In the genomic region with DNA sequence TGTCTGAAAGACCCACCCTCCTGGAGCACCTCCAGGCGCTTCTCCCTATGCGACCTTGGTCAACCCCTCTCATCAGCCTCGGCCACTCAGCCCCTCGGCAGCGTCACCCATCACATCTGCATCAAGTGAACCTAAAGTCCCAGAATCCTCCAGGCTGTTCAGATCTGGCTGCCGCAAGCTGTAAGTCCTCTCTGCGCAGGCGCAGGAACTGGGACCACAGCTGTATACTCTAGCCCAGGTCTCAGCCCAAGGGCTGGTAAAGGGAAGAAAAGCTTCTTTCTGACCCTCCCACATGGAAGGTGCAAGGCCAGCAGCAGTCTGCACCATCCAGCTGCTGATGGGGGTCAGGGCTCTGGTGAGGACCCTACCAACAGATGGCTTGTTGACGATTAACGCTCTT, we compare ENCODE assay signal across 13 mouse cellular contexts.
DNase-seq lines count a peak whose midpoint lies in the region; ATAC-seq lines count a peak whose summit lies in the region.
"Had no signal": no experiment of that assay in that cellular context is flagged by ENCODE, and none has a peak within 500 bp of the region (broad histone marks: within the 10 kb centered on the region; RNA-seq: fewer than 3 reads in every experiment).

No protein-coding gene starts in this region.

- H3K9me3 ChIP-seq in heart, embryonic 13.5 days = no peaks in the 10 kb centered on the region
- H3K9me3 ChIP-seq in neural tube, embryonic 13.5 days = no peaks in the 10 kb centered on the region
- no peaks in the 10 kb centered on the region for H3K9me3 ChIP-seq in forebrain, embryonic 14.5 days (replicated peaks; ENCODE audit: control insufficient read depth, low read length)
- H3K9me3 ChIP-seq: liver, embryonic 12.5 days; neural tube, embryonic 12.5 days had no signal

- H3K9ac ChIP-seq in heart, embryonic 13.5 days = 0 out of 2 replicates have a peak overlapping the region, but pooled peaks have one; percentile 16
- H3K9ac ChIP-seq in neural tube, embryonic 13.5 days = no peak overlapping the region
- no peak overlapping the region for H3K9ac ChIP-seq in forebrain, embryonic 14.5 days (ENCODE audit: low read length)
- H3K9ac ChIP-seq: liver, embryonic 12.5 days; neural tube, embryonic 12.5 days had no signal

- no peak overlapping the region for H3K27ac ChIP-seq in heart, embryonic 13.5 days (replicated peaks)
- no peak overlapping the region for H3K27ac ChIP-seq in neural tube, embryonic 13.5 days (replicated peaks)
- H3K27ac ChIP-seq in forebrain, embryonic 14.5 days (ENCODE audit: low read depth, low read length) = no peak overlapping the region; the same call in 1 of the 2 replicates
- H3K27ac ChIP-seq: gastrocnemius, adult 2 months; liver, embryonic 12.5 days; neural tube, embryonic 12.5 days had no signal

- no peak overlapping the region for H3K4me3 ChIP-seq in heart, embryonic 13.5 days
- H3K4me3 ChIP-seq in neural tube, embryonic 13.5 days = no peak overlapping the region
- no peak overlapping the region for H3K4me3 ChIP-seq in forebrain, embryonic 14.5 days (ENCODE audit: low read depth, low read length)
- H3K4me3 ChIP-seq: gastrocnemius, adult 2 months; liver, embryonic 12.5 days; neural tube, embryonic 12.5 days had no signal

- no peaks in the 10 kb centered on the region for H3K36me3 ChIP-seq in heart, embryonic 13.5 days
- H3K36me3 ChIP-seq in neural tube, embryonic 13.5 days = no peaks in the 10 kb centered on the region
- H3K36me3 ChIP-seq in forebrain, embryonic 14.5 days (ENCODE audit: control insufficient read depth, insufficient read depth, low read length) = no peaks in the 10 kb centered on the region
- H3K36me3 ChIP-seq: liver, embryonic 12.5 days; neural tube, embryonic 12.5 days had no signal

- peaks cover 53% of the 10 kb centered on the region for H3K4me1 ChIP-seq in heart, embryonic 13.5 days
- H3K4me1 ChIP-seq in neural tube, embryonic 13.5 days (replicated peaks) = peaks cover 44% of the 10 kb centered on the region
- peaks cover 11% of the 10 kb centered on the region for H3K4me1 ChIP-seq in forebrain, embryonic 14.5 days (ENCODE audit: control insufficient read depth, insufficient read depth, low read length)

- no peak for DNase-seq in heart, postnatal 25 days (ENCODE audit: low spot score)
- no peak for DNase-seq in neural tube, embryonic 10.5 days (ENCODE audit: extremely low spot score, low spot score)
- peak; percentile 39 for DNase-seq in forebrain, embryonic 14.5 days (ENCODE audit: low spot score)
- DNase-seq in right cerebral cortex, postnatal 4 days = peak; percentile 47
- DNase-seq in gastrocnemius, postnatal 4 days (ENCODE audit: low spot score in 2 of 2) = no peak
- DNase-seq in adrenal gland, postnatal 14 days = no peak
- DNase-seq: cerebellum, adult 18-20 months; gastrocnemius, adult 2 months; kidney, postnatal 10 days had no signal

- intact Hi-C loops in heart, postnatal 25 days (cut with DNase I) = loop anchor here (5.0 kb wide), 1 partner anchor 32 kb away; no protein-coding TSS in a partner anchor

- H3K27me3 ChIP-seq in heart, embryonic 13.5 days (replicated peaks) = peaks cover 95% of the 10 kb centered on the region
- H3K27me3 ChIP-seq in neural tube, embryonic 13.5 days = peaks cover 90% of the 10 kb centered on the region
- H3K27me3 ChIP-seq in forebrain, embryonic 14.5 days (replicated peaks; ENCODE audit: control insufficient read depth, insufficient read depth, low read length) = no peaks in the 10 kb centered on the region

- WGBS in heart, embryonic 13.5 days = 52% methylated on average over 10 of the region's 10 CpGs
- WGBS in neural tube, embryonic 13.5 days = 72% methylated on average over 10 of the region's 10 CpGs
- WGBS in forebrain, embryonic 14.5 days = 38% methylated on average over 10 of the region's 10 CpGs

- no peak for ATAC-seq in heart, embryonic 13.5 days (ENCODE audit: extremely low read depth, insufficient number of reproducible peaks, low FRiP score, low TSS enrichment)
- 0 out of 2 replicates have a peak, but pooled peaks have one; percentile 5 for ATAC-seq in neural tube, embryonic 13.5 days (ENCODE audit: low read depth)
- peak; percentile 43 for ATAC-seq in forebrain, embryonic 14.5 days

- H3K4me2 ChIP-seq in heart, embryonic 13.5 days = no peak overlapping the region
- H3K4me2 ChIP-seq in neural tube, embryonic 13.5 days = peak overlapping the region; percentile 9; the same call in 1 of the 2 replicates
- peak overlapping the region; percentile 24; the same call in 1 of the 2 replicates for H3K4me2 ChIP-seq in forebrain, embryonic 14.5 days (ENCODE audit: low read length)
- H3K4me2 ChIP-seq: liver, embryonic 12.5 days; neural tube, embryonic 12.5 days had no signal

Comparison
In these comparisons a context has a peak if more than half of its experiments do, and no peak if none do; other contexts are left out.
1. DNase-seq: peak in forebrain, embryonic 14.5 days (single experiment) and right cerebral cortex, postnatal 4 days (single experiment); none in heart, postnatal 25 days (single experiment), neural tube, embryonic 10.5 days (single experiment), gastrocnemius, postnatal 4 days (0 of 2) and adrenal gland, postnatal 14 days (single experiment).